Mouse (Mus musculus): ENCODE measurements around the gene Vmn1r230. TPM values are rescaled to one million over a fixed set of nuclear protein-coding genes. Genes with fewer than 3 reads are reported as not detected.

Vmn1r230 gene
- not detected in 2 replicates for polyA plus RNA-seq (2014; fragmentation: Nextera tagmentation; extraction: Ambion mirVana)

DNA sequence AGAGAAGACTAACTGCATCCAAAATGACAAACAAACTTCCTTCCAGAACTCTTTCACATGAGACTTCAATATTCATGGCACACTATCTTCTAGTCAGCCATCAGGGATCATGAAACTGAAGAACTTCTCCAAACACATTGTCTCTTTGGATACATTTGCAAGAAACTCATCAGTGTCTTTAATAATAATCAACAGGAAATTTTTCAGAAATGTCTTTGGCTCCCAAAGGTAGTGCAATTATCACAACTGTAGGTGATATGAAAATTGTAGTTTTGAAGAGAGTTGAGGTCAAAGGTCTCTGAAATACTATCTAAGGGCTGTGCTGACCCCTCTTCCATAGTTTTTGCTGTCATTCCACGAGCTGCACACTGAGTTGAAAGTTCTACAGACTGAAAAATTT, at the start of gene Vmn1r230:
Vmn1r230 (plus strand) TSS at position 301 of the 400 bp plus-strand sequence.
- DNase-seq, result no peak
- no peak within 1 kb of the TSS for H3K4me3 ChIP-seq (replicated peaks; ENCODE audit: low read depth, low read length)
- no peaks in the 10 kb centered on the region for H3K4me1 ChIP-seq (ENCODE audit: control insufficient read depth, insufficient read depth, low read length)
- no peak within 1 kb of the TSS for H3K4me2 ChIP-seq (ENCODE audit: low read length)
- no peaks in the 10 kb centered on the region for H3K27me3 ChIP-seq (ENCODE audit: control insufficient read depth, insufficient read depth, low read length)
- no peak for ATAC-seq (ENCODE audit: low FRiP score, low TSS enrichment)
- no peak within 1 kb of the TSS for H3K9ac ChIP-seq (replicated peaks; ENCODE audit: low read length)
- H3K27ac ChIP-seq (replicated peaks; ENCODE audit: low read depth, low read length), result no peak within 1 kb of the TSS
- WGBS, result 11% methylated on average over 1 of the region's 1 CpGs
- no peaks in the 10 kb centered on the region for H3K36me3 ChIP-seq (ENCODE audit: control insufficient read depth, insufficient read depth, low read length)
- H3K9me3 ChIP-seq (ENCODE audit: control insufficient read depth, low read length), result peaks cover 4% of the 10 kb centered on the region; the same call in 1 of the 2 replicates

DNA sequence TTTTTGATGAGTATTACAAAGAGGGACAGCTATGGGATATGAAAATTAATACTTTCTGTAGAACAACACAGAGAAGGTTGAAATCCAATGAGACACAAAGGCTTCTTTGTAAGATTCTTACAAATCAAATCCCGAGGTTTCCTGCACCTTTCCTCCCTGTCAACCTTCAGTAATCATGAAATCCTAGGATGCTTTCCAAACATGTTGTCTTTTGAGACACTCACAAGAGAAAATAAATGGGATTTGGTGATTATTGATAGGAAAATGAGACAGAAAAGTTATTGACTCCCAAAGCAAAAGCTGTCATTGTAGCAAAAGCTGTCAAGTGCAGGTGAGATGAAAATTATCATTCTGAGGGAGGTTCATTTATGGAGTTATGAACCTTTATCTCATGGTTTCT, 29.0 kb upstream of the Vmn1r230 start, which contains the start of gene Vmn1r229:
Vmn1r229 (plus strand) TSS at position 301 of the 400 bp plus-strand sequence.
- Histone ChIP-seq H3K27me3 (ENCODE audit: control insufficient read depth, insufficient read depth, low read length) (no peaks in the 10 kb centered on the region), H3K4me3 (replicated peaks; ENCODE audit: low read depth, low read length) (no peak within 1 kb of the TSS), H3K27ac (replicated peaks; ENCODE audit: low read depth, low read length) (no peak within 1 kb of the TSS), H3K9ac (replicated peaks; ENCODE audit: low read length) (no peak within 1 kb of the TSS), H3K4me2 (ENCODE audit: low read length) (no peak within 1 kb of the TSS), H3K36me3 (ENCODE audit: control insufficient read depth, insufficient read depth, low read length) (no peaks in the 10 kb centered on the region), H3K9me3 (ENCODE audit: control insufficient read depth, low read length) (no peaks in the 10 kb centered on the region), H3K4me1 (ENCODE audit: control insufficient read depth, insufficient read depth, low read length) (no peaks in the 10 kb centered on the region)
- no peak for ATAC-seq (ENCODE audit: low FRiP score, low TSS enrichment)
- no peak for DNase-seq
- WGBS, result 56% methylated on average over 1 of the region's 1 CpGs

Other genes starting within 250 kb of the Vmn1r230 start
- gene Vmn2r110, start 244.0 kb upstream of the Vmn1r230 start, polyA plus RNA-seq (2014; fragmentation: Nextera tagmentation; extraction: Ambion mirVana), result not detected in 2 replicates
- not detected in 2 replicates for gene Fpr-rs3, start 215.6 kb upstream of the Vmn1r230 start, polyA plus RNA-seq (2014; fragmentation: Nextera tagmentation; extraction: Ambion mirVana)
- not detected in 2 replicates for gene Vmn1r226, start 157.6 kb upstream of the Vmn1r230 start, polyA plus RNA-seq (2014; fragmentation: Nextera tagmentation; extraction: Ambion mirVana)
- gene Vmn1r227, start 110.6 kb upstream of the Vmn1r230 start, polyA plus RNA-seq (2014; fragmentation: Nextera tagmentation; extraction: Ambion mirVana), result not detected in 2 replicates
- gene Vmn1r228, start 54.3 kb upstream of the Vmn1r230 start, polyA plus RNA-seq (2014; fragmentation: Nextera tagmentation; extraction: Ambion mirVana), result not detected in 2 replicates
- 0.03 TPM in 1 of 2 replicates, not detected in the other for gene Vmn1r229, start 28.9 kb upstream of the Vmn1r230 start, polyA plus RNA-seq (2014; fragmentation: Nextera tagmentation; extraction: Ambion mirVana)
- not detected in 2 replicates for gene Vmn1r231, start 64.6 kb downstream of the Vmn1r230 start, polyA plus RNA-seq (2014; fragmentation: Nextera tagmentation; extraction: Ambion mirVana)
- not detected in 2 replicates for gene Vmn1r232, start 79.3 kb downstream of the Vmn1r230 start, polyA plus RNA-seq (2014; fragmentation: Nextera tagmentation; extraction: Ambion mirVana)
- gene Ppp2r1a, start 104.9 kb downstream of the Vmn1r230 start, polyA plus RNA-seq (2014; fragmentation: Nextera tagmentation; extraction: Ambion mirVana), result 739 and 756 TPM in 2 replicates
- gene Vmn1r233, start 156.0 kb downstream of the Vmn1r230 start, polyA plus RNA-seq (2014; fragmentation: Nextera tagmentation; extraction: Ambion mirVana), result not detected in 2 replicates
- gene Zfp160, start 168.5 kb downstream of the Vmn1r230 start, polyA plus RNA-seq (2014; fragmentation: Nextera tagmentation; extraction: Ambion mirVana), result 22.4 and 24.5 TPM in 2 replicates

Data from midbrain, embryonic 14.5 days (tissue).